30 mouse cellular contexts compared by ENCODE assay signal in genomic region chr4:101275881-101276280, GRCm38 (mm10). TPM values are rescaled to one million over a fixed set of nuclear protein-coding genes. Genes with fewer than 3 reads are reported as not detected.
DNase-seq lines count a peak whose midpoint lies in the region; ATAC-seq and TF ChIP-seq lines count a peak whose summit lies in the region.
"Had no signal": no experiment of that assay in that cellular context is flagged by ENCODE, and none has a peak within 500 bp of the region (broad histone marks: within the 10 kb centered on the region; RNA-seq: fewer than 3 reads in every experiment).

No protein-coding gene starts in this region.

- no peak overlapping the region for H3K4me2 ChIP-seq in liver, embryonic 11.5 days
- H3K4me2 ChIP-seq in lung, postnatal 0 days (replicated peaks; ENCODE audit: low read depth, low read length) = no peak overlapping the region
- H3K4me2 ChIP-seq in myocyte (ENCODE audit: low read depth) = no peak overlapping the region
- H3K4me2 ChIP-seq: embryonic facial prominence, embryonic 13.5 days; forebrain, embryonic 13.5 days; heart, embryonic 13.5 days; hindbrain, embryonic 14.5 days had no signal

- no peak for TF ChIP-seq POLR2A in liver, adult 2 months (IDR thresholded peaks at IDR 0.05; ENCODE audit: extremely low read depth, insufficient read depth, low read length)
- TF ChIP-seq POLR2A in myocyte (IDR thresholded peaks at IDR 0.05; ENCODE audit: insufficient read length, low read depth) = no peak

- H3K9ac ChIP-seq in liver, adult 2 months (ENCODE audit: low read depth, low read length) = no peak overlapping the region
- no peak overlapping the region for H3K9ac ChIP-seq in liver, embryonic 11.5 days (ENCODE audit: low read depth, low read length)
- H3K9ac ChIP-seq in lung, postnatal 0 days (replicated peaks; ENCODE audit: low read depth) = no peak overlapping the region
- H3K9ac ChIP-seq: embryonic facial prominence, embryonic 13.5 days; forebrain, embryonic 13.5 days; heart, embryonic 13.5 days; hindbrain, embryonic 14.5 days had no signal

- H3K27me3 ChIP-seq in liver, adult 2 months (ENCODE audit: control insufficient read depth, insufficient read depth, low read length) = no peaks in the 10 kb centered on the region
- H3K27me3 ChIP-seq in liver, embryonic 11.5 days (replicated peaks; ENCODE audit: control insufficient read depth, insufficient read depth, low read length) = no peaks in the 10 kb centered on the region
- H3K27me3 ChIP-seq in lung, postnatal 0 days (replicated peaks; ENCODE audit: insufficient read depth, low read length) = no peaks in the 10 kb centered on the region
- no peaks in the 10 kb centered on the region for H3K27me3 ChIP-seq in myocyte (ENCODE audit: control insufficient read depth, insufficient read depth, insufficient read length)
- H3K27me3 ChIP-seq: embryonic facial prominence, embryonic 13.5 days; forebrain, embryonic 13.5 days; heart, embryonic 13.5 days had no signal

- no peak overlapping the region for H3K4me3 ChIP-seq in liver, adult 2 months (ENCODE audit: insufficient read depth, low read depth, low read length)
- H3K4me3 ChIP-seq in liver, embryonic 11.5 days (ENCODE audit: low read depth, low read length) = no peak overlapping the region
- H3K4me3 ChIP-seq in lung, postnatal 0 days (ENCODE audit: low read depth, low read length) = no peak overlapping the region
- no peak overlapping the region for H3K4me3 ChIP-seq in myocyte
- H3K4me3 ChIP-seq: embryonic facial prominence, embryonic 10.5 days; embryonic facial prominence, embryonic 13.5 days; forebrain, embryonic 10.5 days; forebrain, embryonic 13.5 days; heart, adult 2 months; heart, embryonic 10.5 days; heart, embryonic 13.5 days had no signal

- no peak for TF ChIP-seq EP300 in lung, postnatal 0 days (IDR thresholded peaks at IDR 0.05)

- no peak for TF ChIP-seq CTCF in liver, adult 2 months (IDR thresholded peaks at IDR 0.05; ENCODE audit: low read depth, low read length)
- TF ChIP-seq CTCF in lung, postnatal 0 days (IDR thresholded peaks at IDR 0.05) = no peak

- H3K9me3 ChIP-seq in liver, embryonic 11.5 days (ENCODE audit: control insufficient read depth, low read length) = no peaks in the 10 kb centered on the region
- H3K9me3 ChIP-seq in lung, postnatal 0 days (ENCODE audit: low read length) = no peaks in the 10 kb centered on the region
- H3K9me3 ChIP-seq: embryonic facial prominence, embryonic 10.5 days; embryonic facial prominence, embryonic 13.5 days; forebrain, embryonic 10.5 days; forebrain, embryonic 13.5 days; heart, embryonic 10.5 days; heart, embryonic 13.5 days had no signal

- no peaks in the 10 kb centered on the region for H3K36me3 ChIP-seq in liver, adult 2 months (ENCODE audit: control insufficient read depth, insufficient read depth, low read length)
- H3K36me3 ChIP-seq in liver, embryonic 11.5 days (ENCODE audit: control insufficient read depth, insufficient read depth, low read length) = no peaks in the 10 kb centered on the region
- H3K36me3 ChIP-seq in lung, postnatal 0 days (ENCODE audit: insufficient read depth, low read length) = no peaks in the 10 kb centered on the region
- no peaks in the 10 kb centered on the region for H3K36me3 ChIP-seq in myocyte (ENCODE audit: control insufficient read depth, insufficient read depth)
- H3K36me3 ChIP-seq: embryonic facial prominence, embryonic 10.5 days; embryonic facial prominence, embryonic 13.5 days; forebrain, embryonic 10.5 days; heart, embryonic 10.5 days; heart, embryonic 13.5 days had no signal

- H3K4me1 ChIP-seq in liver, adult 2 months (ENCODE audit: control insufficient read depth, insufficient read depth, low read length) = peaks cover 3% of the 10 kb centered on the region
- no peaks in the 10 kb centered on the region for H3K4me1 ChIP-seq in liver, embryonic 11.5 days (replicated peaks; ENCODE audit: control insufficient read depth, insufficient read depth, low read length)
- no peaks in the 10 kb centered on the region for H3K4me1 ChIP-seq in lung, postnatal 0 days (ENCODE audit: insufficient read depth, low read depth, low read length)
- H3K4me1 ChIP-seq: embryonic facial prominence, embryonic 10.5 days; embryonic facial prominence, embryonic 13.5 days; forebrain, embryonic 10.5 days; forebrain, embryonic 13.5 days; heart, embryonic 10.5 days; heart, embryonic 13.5 days had no signal

- DNase-seq in liver, adult 2 months (ENCODE audit: extremely low read depth, low read depth, low spot score) = peak; percentile 84
- no peak for DNase-seq in liver, embryonic 11.5 days (ENCODE audit: low spot score)
- peak; percentile 68 for DNase-seq in lung, postnatal 0 days (ENCODE audit: low spot score)
- DNase-seq in lung, postnatal 10 days = no peak
- peak; percentile 59 for DNase-seq in NIH3T3 (ENCODE audit: low read depth)
- no peak for DNase-seq in kidney, postnatal 4 days
- DNase-seq in kidney, postnatal 25 days = no peak
- DNase-seq: adrenal gland, postnatal 10 days; adrenal gland, postnatal 36 days; B cell, adult 2 months; cerebellum, adult 18-20 months; cerebellum, postnatal 10 days; cerebellum, postnatal 36 days; embryo, embryonic 11 days; gastrocnemius, postnatal 10 days; gastrocnemius, postnatal 36 days; heart, adult 2 months; heart, postnatal 14 days; heart, postnatal 4 days had no signal

- H3K79me2 ChIP-seq in liver, adult 2 months (ENCODE audit: control insufficient read depth, insufficient read depth, low read length) = no peaks in the 10 kb centered on the region
- H3K79me2 ChIP-seq in myocyte (ENCODE audit: control insufficient read depth, insufficient read depth) = no peaks in the 10 kb centered on the region

- no peak overlapping the region for H3K27ac ChIP-seq in liver, adult 2 months (replicated peaks; ENCODE audit: insufficient read depth, low read depth, low read length)
- no peak overlapping the region for H3K27ac ChIP-seq in liver, embryonic 11.5 days (ENCODE audit: low read depth, low read length)
- H3K27ac ChIP-seq in lung, postnatal 0 days (ENCODE audit: low read length) = no peak overlapping the region
- H3K27ac ChIP-seq: embryonic facial prominence, embryonic 10.5 days; embryonic facial prominence, embryonic 13.5 days; forebrain, embryonic 10.5 days; forebrain, embryonic 13.5 days; heart, adult 2 months; heart, embryonic 10.5 days; heart, embryonic 13.5 days; hindbrain, embryonic 14.5 days; hindbrain, postnatal 0 days had no signal

- H3ac ChIP-seq in myocyte (ENCODE audit: control insufficient read depth, insufficient read length) = no peak overlapping the region

- no peak for ATAC-seq in liver, embryonic 11.5 days (replicated peaks; ENCODE audit: low FRiP score)
- ATAC-seq in lung, postnatal 0 days = peak; percentile 58
- ATAC-seq: activated CD4-positive, CD25-positive, alpha-beta regulatory T cell, adult 4 months; forebrain, embryonic 13.5 days; forebrain, embryonic 16.5 days; hindbrain, postnatal 0 days had no signal

- 35% methylated on average over 3 of the region's 3 CpGs for WGBS in liver, adult 2 months
- 86% methylated on average over 3 of the region's 3 CpGs for WGBS in liver, embryonic 11.5 days
- WGBS in lung, postnatal 0 days = 66% methylated on average over 3 of the region's 3 CpGs

TF ChIP-seq in myocyte, 11 proteins besides CTCF, POLR2A, EP300 and RAD21:
- TF ChIP-seq REST (IDR thresholded peaks at IDR 0.05; ENCODE audit: insufficient read depth, insufficient read length) (no peak), CEBPB (IDR thresholded peaks at IDR 0.05; ENCODE audit: insufficient read depth, poor library complexity, severe bottlenecking) (0 out of 2 replicates have a peak, but pooled peaks have one; percentile 32)

RNA-seq across cellular contexts. Expression of gene Jak1, which starts 10.8 kb away (rescaled TPM):
- 67.0 and 67.1 TPM in 2 replicates for total RNA-seq in liver, adult 2 months (2014; rRNA removed)
- polyA plus RNA-seq in liver, adult 2 months (2012; rRNA removed) = 19.2 and 21.7 TPM in 2 replicates
- 80.0 and 83.0 TPM in 2 replicates for polyA plus RNA-seq in liver, embryonic 11.5 days (2014; fragmentation: Nextera tagmentation; extraction: Ambion mirVana)
- polyA plus RNA-seq in lung, postnatal 0 days (2015; fragmentation: Nextera tagmentation; extraction: Ambion mirVana) = 80.0 and 86.3 TPM in 2 replicates
- 33.5 TPM for polyA plus RNA-seq in myocyte (2012; fragmentation: generic; extraction: Trizol)

Comparison
In these comparisons a context has a peak if more than half of its experiments do, and no peak if none do; other contexts are left out.
1. DNase-seq: peak in liver, adult 2 months (single experiment), lung, postnatal 0 days (single experiment) and NIH3T3 (single experiment); none in liver, embryonic 11.5 days (single experiment), lung, postnatal 10 days (single experiment), kidney, postnatal 4 days (0 of 2) and kidney, postnatal 25 days (0 of 2).